Mouse (Mus musculus): ENCODE measurements around the gene Ccdc28b.

GRCm38 (mm10) chr4:129582251-129582650 lies 41.5 kb downstream of the Ccdc28b start:
- TF ChIP-seq POLR2A (IDR thresholded peaks at IDR 0.05; ENCODE audit: extremely low read depth, insufficient read depth, low read length) (no peak), CTCF (IDR thresholded peaks at IDR 0.05; ENCODE audit: extremely low read depth, insufficient read depth, low read length) (no peak)

All from cortical plate, adult 2 months (tissue).